Mouse (Mus musculus): ENCODE results near the gene Prph2. TPM values are rescaled to one million over a fixed set of nuclear protein-coding genes. Genes with fewer than 3 reads are reported as not detected.

The Prph2 gene
- polyA plus RNA-seq (2012; rRNA removed) = not detected in 2 replicates

DNA sequence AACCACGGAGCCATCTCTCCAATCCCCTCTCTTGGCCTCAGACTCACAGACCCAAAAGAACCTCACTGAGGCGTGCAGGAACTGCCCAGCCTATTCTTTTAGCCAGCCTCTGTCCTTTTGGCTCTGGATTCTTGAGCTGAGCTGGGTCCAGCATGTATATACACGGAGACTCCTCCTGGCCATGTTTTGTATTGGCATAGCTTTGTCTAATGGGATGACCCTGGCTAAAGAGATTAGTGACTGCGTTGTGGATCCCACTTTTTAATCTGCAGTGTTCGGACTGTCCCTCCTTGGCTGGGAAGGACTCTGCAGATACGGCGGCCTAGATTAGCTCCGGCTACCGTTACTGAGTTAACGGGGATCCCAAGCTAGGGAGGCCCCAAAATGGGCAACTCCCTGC lies at the start of gene Prph2:
Gene Prph2, plus strand, starts transcription at position 274 of the 400 bp plus-strand sequence.

GRCm38 (mm10) chr17:46890116-46890815 lies 20.0 kb upstream of the Prph2 start, which contains the start of gene Tbcc:
Gene Tbcc (plus strand): TSS chr17:46890684.

Other genes starting within 250 kb of the Prph2 start
- gene Rrp36, start 236.1 kb upstream of the Prph2 start, polyA plus RNA-seq (2012; rRNA removed) = 43.1 and 50.9 TPM in 2 replicates
- gene Mea1, start 231.7 kb upstream of the Prph2 start, polyA plus RNA-seq (2012; rRNA removed) = 117 and 118 TPM in 2 replicates
- gene Klhdc3, start 229.5 kb upstream of the Prph2 start, polyA plus RNA-seq (2012; rRNA removed) = 94.0 and 115 TPM in 2 replicates
- 106 and 117 TPM in 2 replicates for gene Ppp2r5d, start 205.3 kb upstream of the Prph2 start, polyA plus RNA-seq (2012; rRNA removed)
- 33.4 and 35.8 TPM in 2 replicates for gene Pex6, start 199.0 kb upstream of the Prph2 start, polyA plus RNA-seq (2012; rRNA removed)
- 0.88 and 1.5 TPM in 2 replicates for gene Gnmt, start 181.3 kb upstream of the Prph2 start, polyA plus RNA-seq (2012; rRNA removed)
- 45.3 and 56.8 TPM in 2 replicates for gene Cnpy3, start 158.2 kb upstream of the Prph2 start, polyA plus RNA-seq (2012; rRNA removed)
- gene Ptcra, start 146.7 kb upstream of the Prph2 start, polyA plus RNA-seq (2012; rRNA removed) = 0.16 and 0.22 TPM in 2 replicates
- gene 2310039H08Rik, start 137.8 kb upstream of the Prph2 start, polyA plus RNA-seq (2012; rRNA removed) = 39.4 and 41.2 TPM in 2 replicates
- gene Rpl7l1, start 127.8 kb upstream of the Prph2 start, polyA plus RNA-seq (2012; rRNA removed) = 145 and 156 TPM in 2 replicates
- 7.2 and 11.8 TPM in 2 replicates for gene Bicral, start 52.0 kb upstream of the Prph2 start, polyA plus RNA-seq (2012; rRNA removed)
- gene Tbcc, start 19.8 kb upstream of the Prph2 start, polyA plus RNA-seq (2012; rRNA removed) = 31.5 and 56.9 TPM in 2 replicates
- gene Ubr2, start 100.1 kb downstream of the Prph2 start, polyA plus RNA-seq (2012; rRNA removed) = 23.9 and 29.9 TPM in 2 replicates